Mouse (Mus musculus) liver, embryonic 12.5 days (tissue): ENCODE results near the gene Vmn1r49. TPM values are rescaled to one million over a fixed set of nuclear protein-coding genes. Genes with fewer than 3 reads are reported as not detected.
"Not testable (repeated sequence)": the region's sequence is repeated elsewhere in the genome, so short reads cannot be mapped to it uniquely, and the experiment has no call there.

Experiments used
- ATAC-seq: fragments of 200-750 bp; cut with Nextera tagmentation; 2 replicates; pipeline ENCODE4 v1.8.0; 2017; ENCODE audit warnings: moderate number of reproducible peaks, mild to moderate bottlenecking, moderate library complexity
- H3K27ac ChIP-seq: fragments of 300-500 bp; sonication (generic); 2 replicates; pipeline ENCODE4 v1.5.1; 2016; ENCODE audit warnings: mild to moderate bottlenecking
- H3K27me3 ChIP-seq: fragments of 300-500 bp; sonication (generic); replicated peaks from 2 replicates; pipeline ENCODE4 v1.6.1; 2016; ENCODE audit warnings: mild to moderate bottlenecking, moderate library complexity
- H3K36me3 ChIP-seq: fragments of 300-500 bp; sonication (generic); 2 replicates; pipeline ENCODE4 v1.6.1; 2016; ENCODE audit warnings: mild to moderate bottlenecking, moderate library complexity
- H3K4me1 ChIP-seq: fragments of 300-500 bp; sonication (generic); 2 replicates; pipeline ENCODE4 v1.6.1; 2016
- H3K4me2 ChIP-seq: fragments of 300-500 bp; sonication (generic); 2 replicates; pipeline ENCODE4 v1.6.1; 2016; ENCODE audit warnings: mild to moderate bottlenecking, moderate library complexity
- H3K4me3 ChIP-seq: fragments of 300-500 bp; sonication (generic); 2 replicates; pipeline ENCODE4 v1.5.1; 2016; ENCODE audit warnings: mild to moderate bottlenecking, moderate library complexity
- H3K9ac ChIP-seq: fragments of 300-500 bp; sonication (generic); 2 replicates; pipeline ENCODE4 v1.6.1; 2016; ENCODE audit warnings: mild to moderate bottlenecking, moderate library complexity
- H3K9me3 ChIP-seq: fragments of 300-500 bp; sonication (generic); replicated peaks from 2 replicates; pipeline ENCODE4 v1.6.1; 2016; ENCODE audit warnings: mild to moderate bottlenecking, moderate library complexity
- WGBS: fragments of 180-500 bp; shearing (Covaris S2); methylation state at CpG from one replicate; pipeline ENCODE4 v1.1.7; 2016; ENCODE audit not compliant: insufficient replicate concordance; 5-methylcytosine and 5-hydroxymethylcytosine counted together
- polyA plus RNA-seq: library from polyadenylated mRNA; unstranded; fragments of >200 nt; fragmentation: Nextera tagmentation; extraction: Ambion mirVana; gene quantifications from 2 replicates; pipeline ENCODE4 v1.2.1, GENCODE M21; 2016

Gene Vmn1r49
- not detected in 2 replicates for polyA plus RNA-seq

DNA sequence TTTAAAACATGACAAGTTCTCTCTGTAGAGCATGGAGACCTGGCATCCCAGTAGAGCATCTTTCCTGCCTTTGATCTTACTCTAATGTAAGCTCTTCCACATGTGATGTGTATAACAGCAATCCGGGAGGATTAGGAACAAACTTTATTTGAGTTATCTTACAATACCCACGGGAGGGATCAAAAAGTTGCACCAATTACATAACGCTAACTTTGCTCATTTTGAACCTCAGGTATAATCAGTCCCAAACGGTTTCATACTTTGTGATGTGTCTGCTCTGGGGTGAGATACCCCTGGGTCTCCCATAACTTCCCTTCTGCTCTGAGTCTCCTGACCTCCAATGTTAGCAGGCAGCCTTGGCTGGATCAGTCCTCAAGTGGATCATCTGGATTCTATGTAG lies at the start of gene Vmn1r49:
Vmn1r49 (minus strand) TSS at position 101 of the 400 bp plus-strand sequence.
- Histone ChIP-seq H3K4me2 (no peak within 1 kb of the TSS), H3K9ac (no peak within 1 kb of the TSS), H3K4me1 (no peaks in the 10 kb centered on the region), H3K9me3 (peaks cover 9% of the 10 kb centered on the region), H3K27ac (no peak within 1 kb of the TSS), H3K27me3 (no peaks in the 10 kb centered on the region), H3K36me3 (no peaks in the 10 kb centered on the region), H3K4me3 (no peak within 1 kb of the TSS)
- ATAC-seq, result no peak
- 55% methylated on average over 4 of the region's 4 CpGs for WGBS

DNA sequence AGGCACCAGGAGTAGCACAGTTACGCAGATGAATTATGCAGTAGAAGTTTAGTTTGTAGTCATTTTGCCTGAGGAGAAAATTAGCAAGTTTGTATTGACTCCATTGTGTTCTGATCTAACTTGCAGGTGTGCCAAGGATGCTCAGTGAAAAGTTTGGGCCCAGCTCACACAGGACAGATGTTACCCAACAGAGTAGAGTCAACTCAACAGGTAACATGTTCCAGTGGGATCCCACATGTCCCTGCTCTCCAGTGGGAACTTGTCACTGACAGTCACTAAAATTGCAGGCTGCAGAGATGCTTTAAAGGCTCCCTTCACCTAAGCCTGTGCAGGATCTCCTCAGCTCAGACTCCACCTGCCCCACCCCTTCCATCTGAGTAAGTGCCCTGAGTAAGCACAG lies 44.0 kb upstream of the Vmn1r49 start, which contains the start of gene Vmn1r51:
Vmn1r51 (plus strand) TSS at position 301 of the 400 bp plus-strand sequence.
- not testable (repeated sequence) for H3K36me3 ChIP-seq, H3K9me3 ChIP-seq, H3K27me3 ChIP-seq, H3K4me2 ChIP-seq, ATAC-seq, H3K27ac ChIP-seq, H3K4me3 ChIP-seq, H3K4me1 ChIP-seq, H3K9ac ChIP-seq
- 76% methylated on average over 1 of the region's 1 CpGs for WGBS

DNA sequence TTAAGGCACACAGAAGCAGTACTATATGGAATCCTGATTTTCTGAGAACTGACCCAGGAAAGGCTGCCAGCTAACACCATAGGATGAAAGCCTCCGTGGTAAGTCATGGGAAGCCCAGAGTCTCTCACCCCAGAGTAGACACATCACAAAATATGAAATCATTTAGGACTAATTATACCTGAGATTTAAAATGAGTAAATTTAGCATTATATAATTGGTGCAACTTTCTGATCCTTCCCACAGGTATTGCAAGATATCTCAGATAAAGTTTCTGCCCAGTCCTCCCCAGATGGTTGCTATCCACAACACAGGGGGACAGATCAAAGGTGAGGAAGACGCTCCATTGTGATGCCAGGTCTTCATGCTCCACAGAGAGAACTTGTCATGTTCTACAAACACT lies 22.8 kb upstream of the Vmn1r49 start, which contains the start of gene Vmn1r50:
Vmn1r50 (plus strand) TSS at position 301 of the 400 bp plus-strand sequence.
- H3K4me1 ChIP-seq, result no peaks in the 10 kb centered on the region
- H3K9ac ChIP-seq, result no peak within 1 kb of the TSS
- H3K9me3 ChIP-seq, result 0 out of 2 replicates have a peak, but pooled peaks cover 5% of the 10 kb centered on the region
- no peaks in the 10 kb centered on the region for H3K27me3 ChIP-seq
- no peak for ATAC-seq
- no peak within 1 kb of the TSS for H3K4me3 ChIP-seq
- 30% methylated on average over 2 of the region's 2 CpGs for WGBS
- H3K4me2 ChIP-seq, result no peak within 1 kb of the TSS
- no peak within 1 kb of the TSS for H3K27ac ChIP-seq
- H3K36me3 ChIP-seq, result no peaks in the 10 kb centered on the region

DNA sequence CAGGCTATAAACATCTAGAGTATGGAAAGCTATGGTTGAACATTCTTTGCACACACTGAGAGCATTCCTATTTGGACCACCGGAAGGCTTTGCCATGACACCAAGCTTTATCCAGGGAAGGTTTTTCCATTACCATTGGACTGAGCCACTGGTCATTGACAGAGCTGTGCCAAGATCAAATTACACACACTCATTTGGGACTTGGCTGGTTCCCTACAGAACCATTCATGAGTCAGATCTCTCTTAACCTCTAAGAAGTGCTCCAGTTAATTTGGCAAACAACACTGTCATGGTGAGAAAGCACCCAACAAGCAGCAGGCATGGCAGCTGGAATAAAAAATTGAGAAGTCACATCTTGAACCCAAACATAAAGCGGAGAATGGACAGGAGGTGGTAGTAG lies 22.3 kb upstream of the Vmn1r49 start:
- no peaks in the 10 kb centered on the region for H3K27me3 ChIP-seq
- no peak overlapping the region for H3K27ac ChIP-seq
- H3K9me3 ChIP-seq, result 0 out of 2 replicates have a peak, but pooled peaks cover 5% of the 10 kb centered on the region
- 68% methylated on average over 2 of the region's 2 CpGs for WGBS
- no peak overlapping the region for H3K9ac ChIP-seq
- no peak overlapping the region for H3K4me3 ChIP-seq
- H3K4me1 ChIP-seq, result no peaks in the 10 kb centered on the region
- ATAC-seq, result no peak
- H3K36me3 ChIP-seq, result no peaks in the 10 kb centered on the region
- H3K4me2 ChIP-seq, result no peak overlapping the region

DNA sequence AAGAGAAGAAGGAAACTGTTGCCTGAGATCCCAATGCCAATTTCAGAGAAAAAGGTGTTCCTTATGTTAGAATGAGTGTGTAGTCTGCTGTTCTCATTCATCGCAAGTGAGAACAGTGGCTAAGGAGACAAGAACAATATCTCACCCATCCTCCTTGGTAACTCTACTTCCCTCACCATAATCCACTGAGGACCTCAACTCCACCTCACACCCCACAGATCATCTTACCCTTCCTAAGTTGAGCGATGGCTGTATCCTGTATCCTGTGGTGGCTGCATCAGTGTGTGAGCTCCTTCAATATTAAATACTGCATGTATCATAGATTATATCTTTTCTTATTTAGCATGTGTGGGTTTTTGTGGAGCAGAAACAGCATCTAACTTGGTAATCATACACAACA lies 41.6 kb downstream of the Vmn1r49 start, which contains the start of gene Vmn1r48:
Vmn1r48 (minus strand) TSS at position 101 of the 400 bp plus-strand sequence.
- no CpG with 5 or more reads among the region's 2 CpGs for WGBS
- H3K27me3 ChIP-seq, H3K4me2 ChIP-seq, H3K4me1 ChIP-seq, H3K36me3 ChIP-seq, H3K9me3 ChIP-seq, ATAC-seq, H3K4me3 ChIP-seq, H3K27ac ChIP-seq, H3K9ac ChIP-seq: not testable (repeated sequence)

Other genes with a start within 250 kb of the Vmn1r49 start
- gene Vmn1r42, start 202.1 kb downstream of the Vmn1r49 start, polyA plus RNA-seq, result not detected in 2 replicates
- gene Vmn1r43, start 202.1 kb downstream of the Vmn1r49 start, polyA plus RNA-seq, result not detected in 2 replicates
- gene Vmn1r44, start 194.8 kb downstream of the Vmn1r49 start, polyA plus RNA-seq, result not detected in 2 replicates
- not detected in 2 replicates for gene Vmn1r45, start 137.9 kb downstream of the Vmn1r49 start, polyA plus RNA-seq
- gene Vmn1r46, start 109.2 kb downstream of the Vmn1r49 start, polyA plus RNA-seq, result not detected in 2 replicates
- not detected in 2 replicates for gene Vmn1r47, start 62.4 kb downstream of the Vmn1r49 start, polyA plus RNA-seq
- gene Vmn1r48, start 41.7 kb downstream of the Vmn1r49 start, polyA plus RNA-seq, result not detected in 2 replicates
- not detected in 2 replicates for gene Vmn1r50, start 22.9 kb upstream of the Vmn1r49 start, polyA plus RNA-seq
- gene Vmn1r51, start 44.1 kb upstream of the Vmn1r49 start, polyA plus RNA-seq, result not detected in 2 replicates
- not detected in 2 replicates for gene Vmn1r52, start 96.3 kb upstream of the Vmn1r49 start, polyA plus RNA-seq
- gene V1ra8, start 124.3 kb upstream of the Vmn1r49 start, polyA plus RNA-seq, result not detected in 2 replicates
- gene Vmn1r53, start 145.9 kb upstream of the Vmn1r49 start, polyA plus RNA-seq, result not detected in 2 replicates
- not detected in 2 replicates for gene Vmn1r54, start 167.8 kb upstream of the Vmn1r49 start, polyA plus RNA-seq
- gene BC048671, start 222.7 kb upstream of the Vmn1r49 start, polyA plus RNA-seq, result not detected in 2 replicates
- gene Chst13, start 246.7 kb upstream of the Vmn1r49 start, polyA plus RNA-seq, result 14.5 and 16.7 TPM in 2 replicates